Mouse (Mus musculus): Measurements from ENCODE around the gene Thsd7b.

DNA sequence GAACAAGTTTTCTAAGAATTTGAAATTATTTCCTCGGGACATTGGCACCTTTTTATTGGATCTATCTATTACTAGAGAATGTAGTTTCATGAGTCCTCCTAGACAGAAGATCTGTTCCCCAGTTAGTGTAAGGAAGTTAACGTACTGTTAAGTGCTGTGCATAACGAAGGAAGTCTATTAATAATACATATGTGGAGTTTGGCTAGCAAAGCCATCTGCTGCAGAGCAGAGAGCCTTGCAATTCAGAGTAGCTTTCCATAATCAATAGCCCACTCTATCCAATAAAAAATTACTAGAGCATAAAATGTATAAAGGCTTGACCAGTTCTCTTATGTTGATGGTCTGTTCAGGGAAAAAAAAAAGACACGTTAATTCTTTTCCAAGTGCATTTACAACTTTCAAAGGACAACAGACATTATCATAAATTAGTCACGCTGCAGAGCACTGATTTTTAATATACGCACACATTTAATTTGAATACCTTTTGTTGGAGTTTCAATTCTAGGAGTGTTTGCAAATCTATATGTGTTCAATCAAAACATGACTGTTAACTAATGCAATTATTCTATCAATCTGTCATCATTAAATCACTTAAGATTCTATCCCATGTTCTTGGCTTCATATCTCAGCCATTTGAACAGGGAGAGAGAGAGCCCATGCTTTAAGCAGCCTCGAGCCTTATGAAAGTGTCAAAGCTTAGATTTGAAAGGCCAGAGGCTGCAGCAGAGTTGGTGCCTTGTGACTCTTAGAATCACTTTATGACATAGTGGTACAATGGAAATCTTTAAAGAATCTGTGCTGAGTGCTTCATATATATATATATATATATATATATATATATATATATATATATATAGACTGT is 346.6 kb downstream of the Thsd7b start:
- no peak for TF ChIP-seq CTCF (IDR thresholded peaks at IDR 0.05; ENCODE audit: extremely low read depth, insufficient read length, insufficient replicate concordance, low read depth, low read length)
- TF ChIP-seq POLR2A (IDR thresholded peaks at IDR 0.05; ENCODE audit: low read depth, low read length) = no peak

All from small intestine, adult 2 months (tissue).